Mouse (Mus musculus): ENCODE data around the gene C2cd3.
"Not testable (repeated sequence)": the region's sequence is repeated elsewhere in the genome, so short reads cannot be mapped to it uniquely, and the experiment has no call there.

Gene C2cd3

DNA sequence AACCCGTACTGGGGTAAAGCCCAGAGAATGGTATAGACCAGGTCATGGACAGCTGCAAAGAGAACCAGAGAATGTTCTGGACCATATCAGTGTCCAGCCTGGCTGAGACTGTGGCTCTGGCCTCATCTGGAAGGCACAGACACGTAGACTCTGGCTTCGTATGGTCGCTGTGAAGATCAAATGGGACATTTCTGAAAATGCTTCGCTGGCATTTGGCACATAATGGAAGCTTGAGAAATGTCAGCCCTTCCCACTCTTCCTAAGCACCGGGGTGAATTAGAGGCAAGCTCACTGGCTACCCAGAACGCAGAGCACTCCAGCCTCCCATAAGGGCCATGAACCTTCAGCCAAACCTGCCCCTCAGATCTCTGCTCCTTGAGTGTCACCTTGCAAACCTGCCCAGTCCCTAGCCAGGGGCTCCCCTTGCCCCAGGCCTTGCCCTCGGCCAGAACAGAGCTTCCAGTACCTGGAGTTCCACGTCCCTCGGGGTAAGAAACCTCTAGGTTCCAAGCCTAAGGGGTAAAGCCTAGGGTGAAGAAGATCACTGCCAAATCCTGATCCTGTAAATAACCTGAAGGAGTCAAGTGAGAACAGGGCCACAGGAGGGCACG is 98.9 kb downstream of the C2cd3 start:
- DNase-seq (ENCODE audit: low spot score): no peak

GRCm38 (mm10) chr7:100471407-100471797 is 99.4 kb downstream of the C2cd3 start:
- no peak for DNase-seq (ENCODE audit: low spot score)

GRCm38 (mm10) chr7:100472777-100473176 is 100.7 kb downstream of the C2cd3 start, which contains the start of gene Ucp3:
Ucp3 (plus strand) TSS chr7:100472990.
- no peak for DNase-seq (ENCODE audit: low spot score)

DNA sequence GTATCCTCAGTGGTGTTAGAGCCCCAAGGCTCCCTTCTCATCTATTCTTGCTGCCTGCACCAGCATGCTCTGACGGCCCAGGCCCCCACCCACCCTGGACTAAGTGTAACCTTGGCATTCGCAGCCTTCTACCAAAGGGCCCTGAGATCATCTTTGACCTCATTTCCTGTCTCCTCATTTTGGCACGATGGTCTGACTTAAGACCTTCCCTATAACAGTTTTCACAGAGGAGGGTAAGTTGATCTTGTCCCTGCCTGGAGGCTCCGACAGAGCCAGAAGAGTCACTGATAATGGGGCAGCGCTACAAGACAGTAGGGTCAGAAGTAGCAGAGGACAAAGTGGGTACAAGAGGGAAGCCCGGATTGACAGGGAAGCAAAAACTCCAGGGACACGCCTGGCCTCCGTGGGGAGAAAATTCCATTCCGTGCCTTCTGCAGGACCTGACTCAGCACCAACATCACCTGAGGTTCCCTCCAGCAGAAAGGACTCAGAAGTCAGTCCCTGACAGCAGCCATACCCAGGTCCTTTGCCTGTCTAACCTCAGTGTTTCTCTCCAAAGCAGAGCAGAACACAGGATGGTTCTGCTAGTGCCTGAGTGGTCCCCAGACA is 101.9 kb downstream of the C2cd3 start:
- no peak for DNase-seq (ENCODE audit: low spot score)

GRCm38 (mm10) chr7:100474680-100475079 is 102.6 kb downstream of the C2cd3 start:
- peak; percentile 37 for DNase-seq (ENCODE audit: low spot score)

- DNase-seq (ENCODE audit: low spot score): no peak
Observed at GRCm38 (mm10) chr7:100479100-100479822, 107.2 kb downstream of the C2cd3 start.

DNA sequence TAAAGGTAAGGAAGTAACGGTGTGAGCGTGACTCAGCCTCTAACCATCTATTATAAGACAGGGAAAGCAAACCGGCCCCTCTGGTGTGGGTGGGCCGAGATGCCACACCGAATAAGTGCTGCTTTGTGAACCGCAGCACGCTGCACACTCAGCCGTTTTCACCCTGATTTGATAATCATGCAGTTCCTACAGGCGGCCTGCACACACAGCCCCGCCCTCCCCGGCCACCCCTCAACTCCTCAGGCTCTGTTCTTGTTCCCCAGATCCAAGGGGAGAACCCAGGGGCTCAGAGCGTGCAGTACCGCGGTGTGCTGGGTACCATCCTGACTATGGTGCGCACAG is 107.8 kb downstream of the C2cd3 start:
- DNase-seq (ENCODE audit: low spot score): no peak

- no peak for DNase-seq (ENCODE audit: low spot score)
Observed at GRCm38 (mm10) chr7:100480175-100480574, 108.1 kb downstream of the C2cd3 start.

DNA sequence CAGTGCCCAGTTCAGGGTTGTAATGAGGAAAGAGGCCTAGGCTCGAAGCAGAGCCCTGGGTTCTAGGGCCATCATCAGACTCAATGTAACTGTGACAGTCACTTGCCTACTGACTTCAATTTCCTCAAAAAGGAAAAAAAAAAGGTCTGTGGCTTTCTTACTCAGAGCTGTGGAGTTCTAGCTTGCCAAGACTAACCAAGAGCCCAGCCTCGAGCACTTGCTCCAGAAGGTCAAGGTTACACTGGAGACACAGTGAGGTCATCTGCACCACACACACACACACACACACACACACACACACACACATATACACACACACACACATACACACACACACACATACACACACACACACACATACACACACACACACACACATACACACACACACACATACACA is 110.0 kb downstream of the C2cd3 start:
- not testable (repeated sequence) for DNase-seq (ENCODE audit: low spot score)

DNA sequence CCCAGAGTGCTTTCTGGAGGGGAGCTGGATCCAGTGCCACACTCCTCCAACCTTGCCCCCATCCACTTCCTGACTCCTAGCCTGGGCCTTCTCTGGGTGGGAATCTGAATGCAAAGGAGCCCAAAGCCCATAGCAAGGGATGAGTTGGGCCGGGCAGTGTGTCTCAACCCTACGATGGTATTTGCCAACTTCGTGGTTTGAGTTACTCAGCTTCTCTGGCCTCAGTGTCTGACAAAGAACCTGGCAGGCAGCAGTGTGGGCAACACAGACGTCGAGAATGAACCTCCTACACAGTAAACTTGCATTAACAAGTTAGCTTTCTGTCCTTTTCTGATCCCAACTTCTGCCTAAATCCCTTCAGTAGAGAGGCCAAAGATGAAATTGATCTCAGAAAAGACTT is 112.5 kb downstream of the C2cd3 start:
- DNase-seq (ENCODE audit: low spot score): no peak

DNA sequence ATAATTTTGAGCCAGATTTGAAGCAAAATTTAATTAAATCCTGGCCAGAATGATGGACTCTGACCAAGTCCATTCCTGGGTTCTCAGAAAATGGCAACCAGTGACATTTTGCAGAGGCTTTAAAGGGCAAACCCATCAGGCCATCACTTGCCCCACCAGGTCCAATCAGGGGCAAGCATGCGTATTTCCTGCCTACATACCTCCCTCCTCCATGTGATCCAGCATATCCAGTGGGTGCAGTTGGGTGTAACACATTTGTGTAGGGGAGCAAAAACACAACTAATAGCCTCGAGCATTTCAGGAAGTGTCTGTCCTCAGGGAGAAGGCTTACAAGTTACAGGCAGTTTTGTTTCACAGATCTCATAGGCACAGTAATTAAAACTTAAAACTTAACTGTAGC is 115.3 kb downstream of the C2cd3 start:
- DNase-seq (ENCODE audit: low spot score): no peak

GRCm38 (mm10) chr7:100488474-100489048 is 116.5 kb downstream of the C2cd3 start:
- no peak for DNase-seq (ENCODE audit: low spot score)

DNA sequence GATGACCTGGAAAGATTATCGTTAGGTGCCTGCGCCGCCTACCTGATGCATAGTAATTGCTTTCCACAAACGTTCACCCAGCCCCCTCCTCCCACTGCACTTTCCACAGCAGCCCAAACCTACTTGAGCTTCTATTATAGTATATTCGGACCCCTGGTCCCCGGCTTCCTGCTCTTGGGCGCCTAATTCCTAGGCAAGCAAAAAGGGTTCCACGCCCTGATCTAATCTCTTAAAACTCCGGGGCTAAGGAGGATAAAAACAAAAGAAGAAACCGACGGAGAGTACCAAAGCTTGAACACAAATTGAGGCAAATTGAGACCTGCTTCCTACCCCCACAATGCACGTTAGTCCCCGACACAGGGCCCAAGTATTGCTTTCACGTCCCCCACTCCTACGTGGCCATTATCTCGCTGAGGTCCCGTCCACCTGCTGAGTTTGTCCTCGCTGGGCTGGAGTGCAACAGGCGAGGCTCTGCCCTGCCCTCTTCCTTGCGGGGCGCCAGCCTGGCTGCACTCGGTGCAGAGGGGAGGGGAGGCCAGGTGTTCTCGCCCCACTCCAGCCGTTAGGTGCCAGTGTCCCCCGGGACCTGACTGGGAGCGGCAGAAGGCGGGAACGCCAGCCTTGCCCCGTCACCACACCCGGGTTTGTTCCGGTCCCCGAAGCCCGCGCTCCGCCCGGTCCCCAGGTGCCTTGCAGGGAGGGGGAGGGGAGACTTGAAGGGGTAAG is 120.5 kb downstream of the C2cd3 start:
- DNase-seq (ENCODE audit: low spot score): no peak

DNA sequence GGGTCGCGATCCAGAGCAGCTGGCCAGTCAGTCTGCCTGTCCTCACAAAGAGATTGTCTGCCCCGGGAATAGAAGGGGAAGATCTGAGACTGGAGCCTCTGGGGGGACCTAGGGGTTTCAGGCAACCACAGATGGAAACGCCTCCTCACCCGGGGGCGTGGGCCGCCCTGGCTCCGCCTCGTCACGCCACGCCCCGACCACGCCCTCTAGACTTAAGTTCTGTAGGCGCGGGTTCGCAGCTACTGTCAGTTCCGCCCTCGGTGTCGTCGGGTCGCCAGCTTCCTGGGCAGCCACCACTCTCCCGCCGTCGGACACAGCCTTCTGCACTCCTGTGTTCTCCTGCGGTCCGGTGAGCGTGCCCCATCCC is 121.1 kb downstream of the C2cd3 start, which contains the start of gene Ucp2:
TSS of gene Ucp2 (plus strand) at position 221 of the 367 bp plus-strand sequence.
- DNase-seq (ENCODE audit: low spot score): peak; percentile 95

DNA sequence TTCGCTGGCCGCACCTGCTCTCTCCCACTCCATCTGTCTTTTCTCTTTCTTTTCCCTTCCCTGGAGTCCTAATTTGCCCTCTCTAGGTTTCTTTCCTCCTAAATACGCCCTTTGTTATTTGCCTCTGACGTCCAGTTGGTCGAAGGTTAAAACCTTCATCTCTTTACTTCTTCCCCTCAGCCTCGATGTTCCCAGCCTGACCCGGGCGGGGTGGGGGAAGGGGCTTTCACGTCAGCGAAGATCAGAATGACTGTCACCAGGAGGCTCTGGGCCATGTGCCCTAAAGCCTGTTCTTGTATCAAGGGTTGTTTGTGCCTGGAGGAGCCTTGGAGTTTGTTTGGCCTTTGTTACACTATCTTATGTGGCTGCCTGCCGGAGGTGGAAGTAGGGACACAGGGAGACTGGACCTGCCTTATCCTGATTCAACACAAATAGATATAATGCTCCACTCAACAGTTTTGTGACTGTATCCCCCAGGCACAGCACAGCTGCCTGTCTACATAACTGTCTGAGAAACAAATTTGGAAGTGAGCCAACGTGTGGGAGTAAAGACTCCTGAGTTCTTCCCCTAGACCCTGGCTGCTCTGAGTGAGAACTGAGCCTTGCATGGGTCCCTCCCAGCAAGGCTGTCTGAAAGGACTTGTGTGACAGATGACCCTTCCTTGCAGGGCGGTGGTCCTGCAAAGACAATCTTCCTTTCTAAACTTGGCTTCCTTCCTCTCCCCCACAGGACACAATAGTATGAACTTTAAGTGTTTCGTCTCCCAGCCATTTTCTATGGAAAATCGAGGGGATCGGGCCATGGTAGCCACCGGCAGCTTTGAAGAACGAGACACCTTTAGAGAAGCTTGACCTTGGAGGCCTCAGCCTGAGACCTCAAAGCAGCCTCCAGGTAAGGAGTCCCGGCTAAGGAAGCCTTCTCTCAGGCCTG is 121.7 kb downstream of the C2cd3 start:
- peak; percentile 65 for DNase-seq (ENCODE audit: low spot score)

GRCm38 (mm10) chr7:100494415-100494831 is 122.4 kb downstream of the C2cd3 start:
- DNase-seq (ENCODE audit: low spot score): no peak

DNA sequence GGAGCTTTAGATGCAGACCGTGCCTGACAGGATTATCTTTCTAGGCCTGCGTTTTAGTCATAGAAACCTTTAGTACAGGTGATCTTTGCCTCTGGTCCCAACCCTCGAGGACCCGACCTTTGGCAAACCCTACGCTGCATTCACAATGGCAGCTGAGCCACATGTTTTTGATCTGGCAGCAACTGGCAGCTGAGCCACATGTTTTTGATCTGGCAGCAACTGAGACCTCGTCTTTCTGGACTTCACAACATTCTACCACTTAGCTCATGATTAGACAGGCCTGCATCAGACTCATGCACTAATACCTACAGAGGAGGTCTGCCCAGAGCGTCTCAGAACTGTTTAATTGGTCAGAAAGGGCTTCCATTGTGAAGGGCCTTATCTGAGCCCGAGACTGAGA is 123.0 kb downstream of the C2cd3 start:
- DNase-seq (ENCODE audit: low spot score): no peak

DNA sequence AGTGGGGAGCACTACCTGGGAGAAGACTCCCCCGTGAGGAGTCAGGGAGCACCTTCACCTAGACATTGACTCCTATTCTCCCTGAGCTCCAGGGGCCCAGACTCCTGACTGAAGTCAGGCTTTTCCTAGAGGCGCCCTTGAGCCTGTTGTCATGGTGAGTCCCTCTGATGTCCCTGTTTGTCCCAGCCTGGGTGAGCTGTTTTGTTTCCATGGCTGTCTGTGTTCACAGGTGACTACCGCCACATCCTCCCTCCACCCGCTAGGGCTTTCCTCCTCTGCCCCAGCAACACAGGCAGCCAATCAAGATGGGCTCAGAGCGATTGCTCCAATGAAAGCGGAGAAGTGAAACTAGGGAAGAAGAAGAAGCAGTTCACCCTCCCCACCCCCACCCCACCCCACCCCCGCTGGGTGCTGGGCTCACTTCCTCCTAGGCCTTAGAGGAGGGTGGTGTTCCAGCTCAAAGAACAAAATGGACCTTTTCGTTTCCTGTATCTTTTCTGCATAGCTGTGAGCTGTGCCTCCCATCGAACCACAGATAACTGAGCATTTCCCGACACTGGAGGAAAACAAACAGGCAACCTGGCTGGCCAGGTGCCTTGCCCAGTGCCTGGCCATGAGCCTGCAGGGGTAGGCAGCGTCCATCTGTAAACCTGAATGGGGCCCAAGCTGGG is 123.7 kb downstream of the C2cd3 start:
- peak; percentile 96 for DNase-seq (ENCODE audit: low spot score)

- DNase-seq (ENCODE audit: low spot score): no peak
Observed at GRCm38 (mm10) chr7:100496371-100496770, 124.3 kb downstream of the C2cd3 start.

- no peak for DNase-seq (ENCODE audit: low spot score)
Observed at GRCm38 (mm10) chr7:100496791-100497190, 124.8 kb downstream of the C2cd3 start.

GRCm38 (mm10) chr7:100497402-100497801 is 125.4 kb downstream of the C2cd3 start:
- no peak for DNase-seq (ENCODE audit: low spot score)

All from lung, postnatal 25 days (tissue).